Mouse (Mus musculus) hindbrain, embryonic 11.5 days (tissue): Measurements from ENCODE around the gene Radil. TPM values are rescaled to one million over a fixed set of nuclear protein-coding genes. Genes with fewer than 3 reads are reported as not detected.

Source experiments
- ATAC-seq: fragments of 200-750 bp; cut with Nextera tagmentation; 2 replicates; pipeline ENCODE4 v1.8.0; 2017; ENCODE audit warnings: mild to moderate bottlenecking, moderate TSS enrichment, moderate library complexity; ENCODE audit not compliant: low FRiP score
- DNase-seq: peaks from one replicate; pipeline ENCODE4 v3.0.0-alpha.2; 2015; ENCODE audit warnings: low spot score
- H3K27ac ChIP-seq: fragments of 300-500 bp; sonication (generic); 2 replicates; pipeline ENCODE4 v1.5.1; 2014; ENCODE audit warnings: mild to moderate bottlenecking, low read depth, low read length
- H3K27me3 ChIP-seq: fragments of 300-500 bp; sonication (generic); 2 replicates; pipeline ENCODE4 v1.6.1; 2014; ENCODE audit warnings: mild to moderate bottlenecking, low read length, moderate library complexity, mixed read lengths; ENCODE audit not compliant: control insufficient read depth, insufficient read depth
- H3K36me3 ChIP-seq: fragments of 300-500 bp; sonication (generic); 2 replicates; pipeline ENCODE4 v1.6.1; 2014; ENCODE audit warnings: mild to moderate bottlenecking, low read length, moderate library complexity, mixed read lengths; ENCODE audit not compliant: control insufficient read depth, insufficient read depth
- H3K4me1 ChIP-seq: fragments of 300-500 bp; sonication (generic); replicated peaks from 2 replicates; pipeline ENCODE4 v1.6.1; 2014; ENCODE audit warnings: low read length, mixed read lengths; ENCODE audit not compliant: control insufficient read depth, insufficient read depth
- H3K4me2 ChIP-seq: fragments of 300-500 bp; sonication (generic); replicated peaks from 2 replicates; pipeline ENCODE4 v1.6.1; 2014; ENCODE audit warnings: mild to moderate bottlenecking, low read depth, low read length
- H3K4me3 ChIP-seq: fragments of 300-500 bp; sonication (generic); 2 replicates; pipeline ENCODE4 v1.5.1; 2014; ENCODE audit warnings: low read depth, low read length
- H3K9ac ChIP-seq: fragments of 300-500 bp; sonication (generic); 2 replicates; pipeline ENCODE4 v1.6.1; 2014; ENCODE audit warnings: low read depth, low read length
- H3K9me3 ChIP-seq: fragments of 300-500 bp; sonication (generic); 2 replicates; pipeline ENCODE4 v1.6.1; 2016; ENCODE audit warnings: low read length; ENCODE audit not compliant: control insufficient read depth
- WGBS: fragments of 180-500 bp; shearing (Covaris S2); extraction: QIAGEN DNeasy Blood & Tissue Kit; methylation state at CpG from one replicate; pipeline ENCODE4 v1.1.7; 2014; 5-methylcytosine and 5-hydroxymethylcytosine counted together
- polyA plus RNA-seq: library from polyadenylated mRNA; unstranded; fragments of >200 nt; fragmentation: Nextera tagmentation; extraction: Ambion mirVana; gene quantifications from 2 replicates; pipeline ENCODE4 v1.2.1, GENCODE M21; 2014

The Radil gene
- polyA plus RNA-seq, 1 experiment from 2014 or later, result 2.8 TPM

DNA sequence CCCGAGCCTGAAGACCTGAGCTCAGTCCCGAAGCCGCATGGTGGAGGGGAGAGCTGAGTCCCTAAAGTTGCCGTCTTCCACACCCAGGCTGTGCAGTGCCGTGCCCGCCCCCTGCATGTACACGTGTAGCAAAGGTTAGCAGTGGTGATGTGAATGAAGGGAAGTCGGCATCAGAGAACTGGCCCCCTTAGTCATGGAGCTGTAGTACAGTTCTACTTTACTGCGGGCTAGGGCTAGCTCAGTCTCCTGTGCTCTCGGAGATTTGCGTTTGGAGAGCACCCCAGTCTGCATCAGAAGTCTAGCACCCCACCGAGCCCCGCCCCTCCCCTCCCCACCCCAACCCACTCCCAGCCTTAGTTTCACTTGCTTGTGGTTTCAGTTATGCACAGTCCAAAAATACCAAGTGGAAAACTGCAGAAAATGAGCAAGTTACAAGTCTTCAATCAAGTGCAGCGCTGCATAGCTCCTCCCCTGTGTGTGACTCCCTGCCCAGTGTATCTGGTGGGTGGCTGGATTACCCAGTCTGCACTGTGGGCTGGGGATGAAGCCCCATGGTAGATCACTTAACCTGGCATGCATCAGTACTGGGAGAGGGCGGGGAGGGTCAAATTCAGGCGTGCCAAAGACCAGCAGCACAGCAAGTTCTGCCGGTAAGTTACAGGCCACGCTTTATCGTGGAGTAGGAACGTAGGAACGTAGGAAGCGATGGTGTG is 109.4 kb downstream of the Radil start:
- 55% methylated on average over 22 of the region's 22 CpGs for WGBS

DNA sequence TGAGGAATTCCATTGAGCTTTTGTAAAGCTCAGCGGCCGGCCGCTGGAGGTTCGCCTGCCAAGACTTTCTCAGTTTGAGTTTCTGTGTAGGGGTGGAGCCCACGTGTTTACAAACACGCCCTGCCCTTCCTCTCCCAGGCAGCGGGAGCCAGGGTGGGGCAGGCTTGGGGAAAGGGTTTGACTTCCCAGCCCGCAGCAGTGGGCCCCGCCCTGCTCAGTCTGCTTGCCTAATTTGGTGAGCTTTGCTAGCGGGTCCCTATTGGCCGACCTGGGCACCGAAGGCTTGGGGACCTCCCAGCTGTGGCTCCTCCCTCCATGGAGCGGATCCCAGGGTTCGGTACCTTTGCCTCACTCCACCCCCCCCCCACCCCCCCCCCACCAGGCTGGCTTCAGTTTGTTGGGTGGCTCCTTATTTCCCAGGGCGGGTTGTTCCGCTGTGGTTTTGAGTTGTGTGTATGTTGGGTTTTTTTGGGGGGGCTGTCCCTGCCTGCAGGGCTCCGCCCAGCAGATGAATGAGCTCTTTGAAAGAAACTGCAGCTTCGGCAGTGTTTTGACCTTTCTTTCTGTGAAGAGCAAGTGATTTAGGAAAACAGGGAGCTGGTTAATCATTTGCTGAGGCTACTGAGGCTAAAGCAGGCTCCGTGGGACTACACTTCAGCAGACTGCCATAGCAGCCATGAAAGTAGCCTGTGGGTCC is 110.3 kb downstream of the Radil start:
- H3K4me2 ChIP-seq, result peak overlapping the region; percentile 55
- H3K4me1 ChIP-seq, result peaks cover 18% of the 10 kb centered on the region
- no peaks in the 10 kb centered on the region for H3K27me3 ChIP-seq
- DNase-seq (peak; percentile 85), ATAC-seq (peak; percentile 90)
- no peaks in the 10 kb centered on the region for H3K9me3 ChIP-seq
- peaks cover 5% of the 10 kb centered on the region; the same call in 1 of the 2 replicates for H3K36me3 ChIP-seq
- H3K4me3 ChIP-seq, result peak overlapping the region; percentile 19
- peak overlapping the region; percentile 82 for H3K27ac ChIP-seq
- H3K9ac ChIP-seq, result peak overlapping the region; percentile 16; the same call in 1 of the 2 replicates
- 0% methylated on average over 16 of the region's 19 CpGs for WGBS

More for the DNA sequence above, 109.4 kb downstream of the Radil start:
- Histone ChIP-seq H3K9ac (no peak overlapping the region), H3K27me3 (no peaks in the 10 kb centered on the region), H3K4me2 (peak overlapping the region; percentile 55), H3K4me3 (peak overlapping the region; percentile 19), H3K36me3 (no peaks in the 10 kb centered on the region), H3K9me3 (no peaks in the 10 kb centered on the region), H3K27ac (peak overlapping the region; percentile 82), H3K4me1 (peaks cover 21% of the 10 kb centered on the region)
- DNase-seq (no peak), ATAC-seq (no peak)

DNA sequence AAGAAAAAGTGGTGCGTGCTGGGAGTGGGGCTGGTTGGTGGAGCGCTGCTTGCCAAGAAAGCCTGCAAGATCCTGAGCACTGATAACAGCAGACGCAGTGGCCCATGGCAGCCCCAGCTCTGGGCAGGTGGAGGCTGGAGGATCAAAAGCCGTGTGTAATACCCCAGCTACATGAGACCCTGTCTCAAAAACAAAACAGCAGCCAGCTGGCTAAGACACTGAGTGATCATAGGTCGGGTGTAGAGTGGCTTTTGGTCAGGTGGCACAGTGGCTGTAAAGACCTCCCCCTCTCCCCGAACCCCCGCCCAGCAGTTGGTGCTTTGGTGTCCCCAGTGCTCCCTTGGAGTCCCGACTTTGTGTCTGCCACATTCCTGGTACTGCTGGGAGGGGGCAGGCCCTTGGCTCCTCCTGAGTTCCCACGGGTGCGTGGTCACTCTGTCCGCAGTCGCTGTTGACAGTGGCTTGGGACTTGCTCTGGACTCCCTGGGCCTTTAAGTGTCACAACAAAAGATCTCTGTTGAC is 110.9 kb downstream of the Radil start:
- ATAC-seq (peak; percentile 76), DNase-seq (no peak)
- Histone ChIP-seq H3K4me3 (peak overlapping the region; percentile 19), H3K9ac (no peak overlapping the region), H3K4me1 (peaks cover 17% of the 10 kb centered on the region), H3K9me3 (no peaks in the 10 kb centered on the region), H3K27me3 (no peaks in the 10 kb centered on the region), H3K27ac (peak overlapping the region; percentile 82), H3K4me2 (peak overlapping the region; percentile 55), H3K36me3 (peaks cover 9% of the 10 kb centered on the region)
- WGBS, result 3% methylated on average over 12 of the region's 12 CpGs

DNA sequence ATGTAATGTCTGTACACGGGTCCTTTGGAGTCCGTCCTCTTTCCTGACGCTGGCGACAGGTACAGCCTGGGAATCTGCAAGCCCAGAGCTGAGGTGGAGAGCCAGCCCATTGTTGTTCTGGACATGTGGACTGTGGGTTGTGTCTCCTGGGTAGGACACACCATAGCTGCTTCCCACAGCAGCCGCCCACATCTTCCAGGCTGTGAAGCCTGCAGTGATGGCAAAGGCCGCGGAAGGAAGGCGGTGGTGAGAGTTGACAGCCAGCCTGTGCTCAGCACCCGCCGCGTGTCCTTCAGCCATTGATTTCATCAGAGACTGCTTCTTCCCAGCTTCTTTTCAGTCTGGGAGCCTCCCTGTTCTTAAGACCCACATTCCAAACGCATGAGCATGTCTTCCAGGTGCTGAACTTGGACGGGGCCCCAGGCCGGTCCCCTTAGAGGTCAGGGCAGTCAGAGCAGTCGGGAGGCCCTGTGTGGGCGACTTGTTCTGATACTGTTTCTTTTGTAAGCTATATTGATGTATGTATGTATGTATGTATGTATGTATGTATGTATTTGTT is 112.4 kb downstream of the Radil start:
- no peaks in the 10 kb centered on the region for H3K9me3 ChIP-seq
- no peak overlapping the region for H3K4me2 ChIP-seq
- 84% methylated on average over 16 of the region's 16 CpGs for WGBS
- H3K27me3 ChIP-seq, result no peaks in the 10 kb centered on the region
- H3K4me3 ChIP-seq, result no peak overlapping the region
- no peak for DNase-seq
- H3K27ac ChIP-seq, result no peak overlapping the region
- peaks cover 9% of the 10 kb centered on the region for H3K36me3 ChIP-seq
- H3K4me1 ChIP-seq, result peaks cover 14% of the 10 kb centered on the region
- no peak overlapping the region for H3K9ac ChIP-seq
- ATAC-seq, result no peak

DNA sequence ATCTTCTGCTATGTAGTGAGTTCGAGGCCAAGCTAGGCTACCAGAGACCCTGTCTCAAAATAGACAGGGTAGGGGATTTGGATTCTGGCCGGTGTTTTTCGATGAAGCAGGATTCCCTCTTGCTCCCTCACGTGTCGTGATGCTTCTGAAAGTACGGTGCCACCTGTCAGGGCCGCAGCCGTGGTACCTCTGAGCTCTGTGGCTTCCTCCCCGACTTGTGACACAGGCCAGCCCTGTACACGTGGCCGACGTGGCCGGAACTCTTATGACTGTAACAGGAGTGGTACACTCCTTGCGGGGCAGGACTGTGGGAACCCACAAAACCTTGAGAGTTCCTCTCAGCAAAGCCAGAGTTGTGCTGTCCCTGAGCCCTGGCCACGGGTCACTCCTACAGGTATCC is 115.2 kb downstream of the Radil start:
- 96% methylated on average over 15 of the region's 15 CpGs for WGBS
- H3K4me3 ChIP-seq, result no peak overlapping the region
- H3K27ac ChIP-seq, result no peak overlapping the region
- ATAC-seq (no peak), DNase-seq (no peak)
- H3K27me3 ChIP-seq, result no peaks in the 10 kb centered on the region
- H3K36me3 ChIP-seq, result peaks cover 9% of the 10 kb centered on the region
- peaks cover 7% of the 10 kb centered on the region for H3K4me1 ChIP-seq
- H3K9ac ChIP-seq, result no peak overlapping the region
- no peaks in the 10 kb centered on the region for H3K9me3 ChIP-seq
- H3K4me2 ChIP-seq, result no peak overlapping the region

Other genes starting within 250 kb of the Radil start
- 4.0 and 4.1 TPM in 2 replicates for gene Foxk1, start 149.6 kb downstream of the Radil start, polyA plus RNA-seq
- gene Ap5z1, start 87.2 kb downstream of the Radil start, polyA plus RNA-seq, result 9.2 and 9.6 TPM in 2 replicates
- gene Papolb, start 21.0 kb downstream of the Radil start, polyA plus RNA-seq, result 0.12 and 0.32 TPM in 2 replicates
- gene Mmd2, start 57.7 kb upstream of the Radil start, polyA plus RNA-seq, result 5.0 TPM in 2 replicates
- 43.3 and 52.0 TPM in 2 replicates for gene Wipi2, start 76.6 kb upstream of the Radil start, polyA plus RNA-seq
- 24.1 and 24.7 TPM in 2 replicates for gene Slc29a4, start 141.4 kb upstream of the Radil start, polyA plus RNA-seq